Mouse (Mus musculus): Measurements from ENCODE around the gene Lrch1.

DNA sequence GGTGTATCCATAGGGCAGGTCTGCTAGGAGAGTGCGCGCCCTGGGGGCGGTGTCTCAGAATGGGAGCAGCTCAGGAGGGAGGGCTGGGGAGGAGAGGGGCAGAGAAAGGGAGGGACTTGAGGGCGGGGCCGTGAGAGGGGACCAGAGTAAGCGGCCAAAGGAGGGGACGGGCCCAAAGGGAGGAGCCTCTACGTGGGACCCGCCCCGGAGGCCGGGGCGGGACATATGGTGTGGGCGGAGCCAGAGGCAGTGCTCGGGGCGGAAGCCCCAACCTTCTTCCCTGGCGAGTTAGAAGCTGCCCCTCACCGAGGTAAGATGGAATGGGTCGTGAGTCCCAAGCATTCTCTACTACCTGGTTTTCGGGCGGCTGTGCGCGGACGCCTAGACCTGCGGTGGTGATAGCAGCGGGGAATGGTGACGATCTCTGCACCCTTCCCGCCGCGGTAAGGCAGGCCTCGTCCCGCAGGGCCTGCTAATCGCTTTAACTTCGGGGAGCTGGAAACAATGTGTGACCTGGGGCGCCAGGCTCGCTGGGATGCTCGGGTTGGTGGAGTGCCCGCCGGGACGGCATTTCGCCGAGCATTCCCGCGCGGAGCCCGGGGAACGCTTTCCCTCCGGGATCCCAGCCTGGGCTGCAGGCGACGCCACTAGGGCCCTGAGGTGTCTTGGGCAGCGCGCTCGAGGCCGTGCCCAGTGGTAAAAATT is 215.4 kb downstream of the Lrch1 start, which contains the start of gene Esd:
- TF ChIP-seq EP300 (IDR thresholded peaks at IDR 0.05; ENCODE audit: low read depth): no peak
- peak; percentile 60 for TF ChIP-seq CTCF (IDR thresholded peaks at IDR 0.05; ENCODE audit: low read depth)

All from liver, embryonic 14.5 days (tissue).